Mouse (Mus musculus): Measurements from ENCODE around the gene Ubac2. TPM values are rescaled to one million over a fixed set of nuclear protein-coding genes. Genes with fewer than 3 reads are reported as not detected.

Ubac2 gene
- total RNA-seq, 2 experiments from 2014 or later: 48.4 to 51.8 TPM

Other genes starting within 250 kb of the Ubac2 start
- gene Dock9, start 80.8 kb upstream of the Ubac2 start, total RNA-seq (2021): 100 to 1,000 TPM; 187 to 197 TPM
- gene Gpr18, start 37.2 kb downstream of the Ubac2 start, total RNA-seq (2021): not detected
- gene Gpr183, start 86.6 kb downstream of the Ubac2 start, total RNA-seq (2021): under 1 TPM; 0.58 to 0.92 TPM
- gene Timm8a2, start 156.1 kb downstream of the Ubac2 start, total RNA-seq (2021): not detected
- gene Tm9sf2, start 228.4 kb downstream of the Ubac2 start, total RNA-seq (2021): 100 to 1,000 TPM; 104 to 106 TPM